ENCODE assay signal across 8 mouse cellular contexts in genomic region chr19:46761971-46762290, GRCm38 (mm10). TPM values are rescaled to one million over a fixed set of nuclear protein-coding genes. Genes with fewer than 3 reads are reported as not detected.
DNase-seq lines count a peak whose midpoint lies in the region; ATAC-seq and TF ChIP-seq lines count a peak whose summit lies in the region.

No protein-coding gene starts in this region.

- ATAC-seq in heart, embryonic 14.5 days (ENCODE audit: insufficient number of reproducible peaks, insufficient read depth, low FRiP score, low read depth): no peak
- no peak for ATAC-seq in liver, embryonic 14.5 days (ENCODE audit: insufficient read depth)
- ATAC-seq in CD4-positive, CD25-positive, alpha-beta regulatory T cell, adult 4 months: no peak

- WGBS in heart, embryonic 14.5 days: under 1% methylated on average over 36 of the region's 36 CpGs
- 0% methylated on average over 36 of the region's 36 CpGs for WGBS in forebrain, embryonic 10.5 days
- under 1% methylated on average over 36 of the region's 36 CpGs for WGBS in liver, embryonic 14.5 days (ENCODE audit: insufficient replicate concordance)

- intact Hi-C loops in heart, postnatal 25 days (cut with DNase I): no loop called here

- no peak for TF ChIP-seq EP300 in ES-Bruce4 (IDR thresholded peaks at IDR 0.05; ENCODE audit: insufficient read depth, low read depth, low read length)
- no peak for TF ChIP-seq EP300 in liver, embryonic 14.5 days (IDR thresholded peaks at IDR 0.05; ENCODE audit: low read depth)

- H3K9ac ChIP-seq in heart, embryonic 14.5 days (ENCODE audit: low read length): peak overlapping the region; percentile 81
- peak overlapping the region; percentile 75 for H3K9ac ChIP-seq in ES-Bruce4 (ENCODE audit: low read depth, poor library complexity, severe bottlenecking)
- H3K9ac ChIP-seq in liver, embryonic 14.5 days (replicated peaks): peak overlapping the region; percentile 74

- no peaks in the 10 kb centered on the region for H3K9me3 ChIP-seq in heart, embryonic 14.5 days (ENCODE audit: control insufficient read depth, low read length)
- H3K9me3 ChIP-seq in ES-Bruce4 (replicated peaks; ENCODE audit: control insufficient read depth, insufficient read depth, low read length, poor library complexity, severe bottlenecking): no peaks in the 10 kb centered on the region
- H3K9me3 ChIP-seq in forebrain, embryonic 10.5 days: peaks cover 3% of the 10 kb centered on the region; the same call in 1 of the 2 replicates
- H3K9me3 ChIP-seq in liver, embryonic 14.5 days (ENCODE audit: control insufficient read depth, low read length): no peaks in the 10 kb centered on the region

- no peak for DNase-seq in heart, postnatal 25 days (ENCODE audit: low spot score)
- DNase-seq in forebrain, embryonic 10.5 days (ENCODE audit: extremely low spot score, low spot score): no peak
- no peak for DNase-seq in liver, embryonic 14.5 days (ENCODE audit: low read depth in 3 of 3, low spot score in 3 of 3)
- DNase-seq in natural killer cell, adult 2 months (ENCODE audit: low spot score in 2 of 2): no peak
- DNase-seq in right cerebral cortex, postnatal 4 days: no peak

- no peak for TF ChIP-seq CTCF in ES-Bruce4 (IDR thresholded peaks at IDR 0.05; ENCODE audit: low read depth, low read length)
- TF ChIP-seq CTCF in liver, embryonic 14.5 days (IDR thresholded peaks at IDR 0.05; ENCODE audit: low read depth): no peak

- H3K4me3 ChIP-seq in heart, embryonic 14.5 days (ENCODE audit: control insufficient read depth in 1 of 2, insufficient read depth in 1 of 2, low read depth in 1 of 2, low read length in 2 of 2): peak overlapping the region; percentile 81 to 88
- peak overlapping the region; percentile 75 for H3K4me3 ChIP-seq in ES-Bruce4 (ENCODE audit: low read depth, low read length)
- peak overlapping the region; percentile 88 for H3K4me3 ChIP-seq in forebrain, embryonic 10.5 days
- H3K4me3 ChIP-seq in liver, embryonic 14.5 days (ENCODE audit: insufficient read depth in 1 of 2, low read depth in 2 of 2, low read length in 2 of 2): peak overlapping the region; percentile 73 to 78

- peak overlapping the region in 1 of 2 experiments; percentile 73; a peak in 2 of 4 replicates for H3K27ac ChIP-seq in heart, embryonic 14.5 days (replicated peaks in 1 of 2; ENCODE audit: control insufficient read depth in 1 of 2, insufficient read depth in 1 of 2, low read depth in 2 of 2, low read length in 2 of 2)
- no peak overlapping the region for H3K27ac ChIP-seq in ES-Bruce4 (ENCODE audit: insufficient read depth, low read length)
- peak overlapping the region; percentile 87 for H3K27ac ChIP-seq in forebrain, embryonic 10.5 days
- no peak overlapping the region for H3K27ac ChIP-seq in liver, embryonic 14.5 days

- peak overlapping the region; percentile 100 for H3K4me2 ChIP-seq in heart, embryonic 14.5 days (ENCODE audit: low read length)
- peak overlapping the region; percentile 95 for H3K4me2 ChIP-seq in liver, embryonic 14.5 days (ENCODE audit: low read depth)

- TF ChIP-seq POLR2A in ES-Bruce4 (IDR thresholded peaks at IDR 0.05; ENCODE audit: insufficient read depth, low read length): no peak

- H3K4me1 ChIP-seq in heart, embryonic 14.5 days (ENCODE audit: control insufficient read depth in 2 of 2, insufficient read depth in 2 of 2, low read length in 2 of 2): peaks cover 0 to 6% of the 10 kb centered on the region in 2 experiments; a peak in 3 of 4 replicates
- peaks cover 2% of the 10 kb centered on the region for H3K4me1 ChIP-seq in ES-Bruce4 (ENCODE audit: control insufficient read depth, insufficient read depth, low read length)
- H3K4me1 ChIP-seq in forebrain, embryonic 10.5 days: peaks cover 53% of the 10 kb centered on the region
- peaks cover 9 to 10% of the 10 kb centered on the region in 2 experiments for H3K4me1 ChIP-seq in liver, embryonic 14.5 days (replicated peaks; ENCODE audit: control insufficient read depth in 2 of 2, insufficient read depth in 2 of 2, low read length in 1 of 2)

- H3K27me3 ChIP-seq in heart, embryonic 14.5 days (ENCODE audit: control insufficient read depth, insufficient read depth, low read length): no peaks in the 10 kb centered on the region
- no peaks in the 10 kb centered on the region for H3K27me3 ChIP-seq in ES-Bruce4 (ENCODE audit: control insufficient read depth, insufficient read depth, low read length, poor library complexity, severe bottlenecking)
- H3K27me3 ChIP-seq in forebrain, embryonic 10.5 days (ENCODE audit: poor library complexity, severe bottlenecking): peaks cover 46% of the 10 kb centered on the region
- peaks cover 21% of the 10 kb centered on the region for H3K27me3 ChIP-seq in liver, embryonic 14.5 days (ENCODE audit: control insufficient read depth, insufficient read depth, low read length)

- no peaks in the 10 kb centered on the region for H3K36me3 ChIP-seq in heart, embryonic 14.5 days (ENCODE audit: control insufficient read depth, insufficient read depth, low read length)
- no peaks in the 10 kb centered on the region for H3K36me3 ChIP-seq in ES-Bruce4 (ENCODE audit: control insufficient read depth, insufficient read depth, low read length, poor library complexity, severe bottlenecking)
- no peaks in the 10 kb centered on the region for H3K36me3 ChIP-seq in forebrain, embryonic 10.5 days (replicated peaks)
- no peaks in the 10 kb centered on the region for H3K36me3 ChIP-seq in liver, embryonic 14.5 days (replicated peaks; ENCODE audit: control insufficient read depth, insufficient read depth, low read depth)

RNA-seq across cellular contexts. Expression of gene Cnnm2, which starts 0.5 kb away (rescaled TPM):
- 2.9 and 3.2 TPM in 2 replicates for polyA plus RNA-seq in heart, embryonic 14.5 days (2014; fragmentation: Nextera tagmentation; extraction: Ambion mirVana)
- 1 to 10 TPM; 4.6 to 7.8 TPM for total RNA-seq in heart, postnatal 25 days (2021)
- polyA plus RNA-seq in ES-Bruce4 (2011; ENCODE audit: insufficient read depth, insufficient read length, low read depth, missing spikeins): 12.1 and 14.8 TPM in 2 replicates
- 1.3 and 1.7 TPM in 2 replicates for polyA plus RNA-seq in forebrain, embryonic 10.5 days (2016; fragmentation: Nextera tagmentation; extraction: Ambion mirVana)
- 1.2 and 1.7 TPM in 2 replicates for polyA plus RNA-seq in liver, embryonic 14.5 days (2012; rRNA removed)
- 1.5 and 2.6 TPM in 2 replicates for polyA plus RNA-seq in liver, embryonic 14.5 days (2014; fragmentation: Nextera tagmentation; extraction: Ambion mirVana)
- polyA plus RNA-seq in CD4-positive, CD25-positive, alpha-beta regulatory T cell, adult 4 months (2017; shearing (Covaris generic)): under 1 TPM; 0.42 to 0.61 TPM

RNA-seq across cellular contexts. Expression of gene As3mt, which starts 54.7 kb away (rescaled TPM):
- polyA plus RNA-seq in heart, embryonic 14.5 days (2014; fragmentation: Nextera tagmentation; extraction: Ambion mirVana): 49.8 and 55.5 TPM in 2 replicates
- total RNA-seq in heart, postnatal 25 days (2021): 10 to 100 TPM; 93.3 to 97.2 TPM
- polyA plus RNA-seq in ES-Bruce4 (2011; ENCODE audit: insufficient read depth, insufficient read length, low read depth, missing spikeins): 2.6 and 2.9 TPM in 2 replicates
- polyA plus RNA-seq in forebrain, embryonic 10.5 days (2016; fragmentation: Nextera tagmentation; extraction: Ambion mirVana): 23.9 and 27.3 TPM in 2 replicates
- 3.8 and 5.1 TPM in 2 replicates for polyA plus RNA-seq in liver, embryonic 14.5 days (2012; rRNA removed)
- 12.8 and 13.4 TPM in 2 replicates for polyA plus RNA-seq in liver, embryonic 14.5 days (2014; fragmentation: Nextera tagmentation; extraction: Ambion mirVana)
- polyA plus RNA-seq in CD4-positive, CD25-positive, alpha-beta regulatory T cell, adult 4 months (2017; shearing (Covaris generic)): 10 to 100 TPM; 15.1 to 15.2 TPM
